Mouse (Mus musculus) kidney, adult 2 months (tissue): ENCODE data around the gene Uroc1.

Experiments
- CTCF ChIP-seq: fragments of 200-500 bp; conservative IDR thresholded peaks from 2 replicates; pipeline ENCODE4 v1.5.1; 2011; ENCODE audit warnings: low read depth, mild to moderate bottlenecking, control low read depth, low read length, moderate library complexity, mixed read lengths; ENCODE audit not compliant: insufficient read depth, insufficient read length
- POLR2A ChIP-seq: fragments of 200-500 bp; IDR thresholded peaks from one replicate; pipeline ENCODE4 v1.6.1; 2011; ENCODE audit warnings: low read depth, low read length, control low read depth

DNA sequence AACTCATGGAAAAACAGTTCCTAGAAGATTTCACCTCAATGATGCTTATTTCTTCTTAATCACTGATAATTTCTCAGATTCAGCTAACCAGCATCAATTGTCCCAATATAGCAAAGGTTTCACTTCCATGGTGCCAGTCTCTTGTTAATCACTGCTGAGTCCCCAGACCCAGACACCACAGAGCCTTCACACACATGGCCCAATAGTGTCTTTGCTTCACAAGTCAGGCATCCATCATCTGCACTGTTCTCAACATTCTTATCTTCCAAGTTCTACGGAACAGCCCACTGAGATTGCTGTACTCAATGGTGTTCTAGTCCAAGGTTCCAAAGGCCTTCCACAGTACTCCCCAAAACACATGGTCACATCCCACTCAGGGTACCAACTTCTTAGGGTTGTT is 32.2 kb upstream of the Uroc1 start, which contains the start of gene BC048671:
- TF ChIP-seq POLR2A: no peak
- no peak for TF ChIP-seq CTCF
